Mouse (Mus musculus) Patski (cell line): Measurements from ENCODE around the gene Txndc17. TPM values are rescaled to one million over a fixed set of nuclear protein-coding genes. Genes with fewer than 3 reads are reported as not detected.

Experiments used
- ATAC-seq: fragments of 100-300 bp; one replicate; pipeline ENCODE4 v1.8.0; 2021
- CTCF ChIA-PET: fragments of 350-600 bp; sonication (Branson Sonifier 250); formaldehyde crosslinking; loops from one replicate; lab custom pipeline; 2022; ENCODE audit warnings: inconsistent platforms; lab: Charles Lee
- POLR2A ChIA-PET: fragments of 350-600 bp; sonication (Branson Sonifier 250); formaldehyde crosslinking; loops from one replicate; lab custom pipeline; 2022; ENCODE audit warnings: antibody characterized with exemption, inconsistent platforms; lab: Charles Lee
- DNase-seq: peaks from one replicate; pipeline ENCODE4 v3.0.0-alpha.2; 2011; ENCODE audit warnings: low read depth, low spot score
- H3K27me3 ChIP-seq: fragments of 371-371 bp; one replicate; pipeline ENCODE4 v1.5.1; 2021
- CTCF ChIP-seq: fragments of 100-300 bp; IDR thresholded peaks from one replicate; pipeline ENCODE4 v1.5.1; 2021
- in situ Hi-C: fragments of 300-500 bp; cut with MboI; formaldehyde crosslinking; loops from 3 replicates; pipeline ENCODE4 v1.11.1; 2018; ENCODE audit warnings: low pct_unique_long_range_greater_than_20kb, mixed read lengths
- polyA plus RNA-seq: library from polyadenylated mRNA; unstranded; gene quantifications from one replicate; pipeline ENCODE4 v1.2.3, GENCODE M21; 2021

Txndc17 gene
- polyA plus RNA-seq, 1 experiment from 2014 or later, result 167 TPM

- no peak for ATAC-seq
These were observed 9.8 kb downstream of the Txndc17 start for GRCm38 (mm10) chr11:72217116-72217515.

GRCm38 (mm10) chr11:72221278-72221677 is 13.9 kb downstream of the Txndc17 start:
- in situ Hi-C loops, result loop anchor here (5.0 to 10.0 kb wide), 3 partner anchors 101 to 206 kb away; no protein-coding TSS in a partner anchor
- ChIA-PET CTCF (interaction anchor here (0.7 to 2.1 kb wide), 12 partner anchors 12 to 630 kb away, joined by 3 to 5 read pairs (median 3); no protein-coding TSS in a partner anchor), POLR2A (interaction anchor here (1.0 kb wide), 1 partner anchor 24 kb away, joined by 3 read pairs; no protein-coding TSS in a partner anchor)
- H3K27me3 ChIP-seq, result no peaks in the 10 kb centered on the region
- no peak for TF ChIP-seq CTCF
- ATAC-seq, result peak; percentile 44
- no peak for DNase-seq

More at GRCm38 (mm10) chr11:72217116-72217515, 9.8 kb downstream of the Txndc17 start:
- no peak for TF ChIP-seq CTCF
- in situ Hi-C loops, result loop anchor here (10.0 kb wide), 1 partner anchor 348 kb away; no protein-coding TSS in a partner anchor
- DNase-seq, result no peak
- CTCF ChIA-PET, result no interaction called here
- no peaks in the 10 kb centered on the region for H3K27me3 ChIP-seq
- POLR2A ChIA-PET, result no interaction called here

GRCm38 (mm10) chr11:72223414-72223813 is 16.1 kb downstream of the Txndc17 start:
- POLR2A ChIA-PET, result no interaction called here
- CTCF ChIA-PET, result interaction anchor here (0.9 to 1.6 kb wide), 3 partner anchors 12 to 206 kb away, joined by 3 to 5 read pairs (median 4); no protein-coding TSS in a partner anchor
- H3K27me3 ChIP-seq, result no peaks in the 10 kb centered on the region
- in situ Hi-C loops, result loop anchor here (5.0 to 10.0 kb wide), 3 partner anchors 99 to 204 kb away; no protein-coding TSS in a partner anchor
- ATAC-seq (no peak), DNase-seq (no peak)
- no peak for TF ChIP-seq CTCF

- CTCF ChIA-PET, result interaction anchor here (1.3 to 1.6 kb wide), 4 partner anchors 11 to 205 kb away, joined by 3 to 5 read pairs (median 4); no protein-coding TSS in a partner anchor
- TF ChIP-seq CTCF, result peak; percentile 84
- H3K27me3 ChIP-seq, result no peaks in the 10 kb centered on the region
- ATAC-seq (peak; percentile 54), DNase-seq (no peak)
- in situ Hi-C loops, result loop anchor here (5.0 to 10.0 kb wide), 3 partner anchors 97 to 202 kb away; no protein-coding TSS in a partner anchor
- POLR2A ChIA-PET, result no interaction called here
These were observed 17.5 kb downstream of the Txndc17 start for GRCm38 (mm10) chr11:72224865-72225264.

GRCm38 (mm10) chr11:72226020-72226791 is 18.9 kb downstream of the Txndc17 start:
- no peaks in the 10 kb centered on the region for H3K27me3 ChIP-seq
- ChIA-PET CTCF (interaction anchor here (1.4 kb wide), 1 partner anchor 118 kb away, joined by 3 read pairs; no protein-coding TSS in a partner anchor), POLR2A (no interaction called here)
- in situ Hi-C loops, result loop anchor here (10.0 kb wide), 1 partner anchor 129 kb away; no protein-coding TSS in a partner anchor
- no peak for TF ChIP-seq CTCF
- ATAC-seq, result no peak
- no peak for DNase-seq

GRCm38 (mm10) chr11:72226901-72227300 is 19.6 kb downstream of the Txndc17 start:
- DNase-seq, result no peak
- no peak for TF ChIP-seq CTCF
- CTCF ChIA-PET, result interaction anchor here (0.9 to 1.4 kb wide), 2 partner anchors 74 to 117 kb away, joined by 3 read pairs; no protein-coding TSS in a partner anchor
- ATAC-seq, result no peak
- POLR2A ChIA-PET, result no interaction called here
- in situ Hi-C loops, result loop anchor here (10.0 kb wide), 1 partner anchor 128 kb away; no protein-coding TSS in a partner anchor
- no peaks in the 10 kb centered on the region for H3K27me3 ChIP-seq

GRCm38 (mm10) chr11:72228513-72228912 is 21.2 kb downstream of the Txndc17 start:
- in situ Hi-C loops, result loop anchor here (10.0 kb wide), 1 partner anchor 126 kb away; no protein-coding TSS in a partner anchor
- TF ChIP-seq CTCF, result no peak
- no peaks in the 10 kb centered on the region for H3K27me3 ChIP-seq

GRCm38 (mm10) chr11:72232068-72232467 is 24.7 kb downstream of the Txndc17 start:
- no peaks in the 10 kb centered on the region for H3K27me3 ChIP-seq
- ATAC-seq (no peak), DNase-seq (no peak)
- CTCF ChIA-PET, result no interaction called here
- in situ Hi-C loops, result loop anchor here (5.0 kb wide), 1 partner anchor 35 kb away; the partner anchor contains the start of gene Slc13a5
- POLR2A ChIA-PET, result no interaction called here
- TF ChIP-seq CTCF, result no peak

More at GRCm38 (mm10) chr11:72228513-72228912, 21.2 kb downstream of the Txndc17 start:
- CTCF ChIA-PET, result no interaction called here
- POLR2A ChIA-PET, result no interaction called here
- ATAC-seq, result no peak
- DNase-seq, result no peak

GRCm38 (mm10) chr11:72232991-72233390 is 25.6 kb downstream of the Txndc17 start:
- no peak for ATAC-seq
- H3K27me3 ChIP-seq, result no peaks in the 10 kb centered on the region
- ChIA-PET POLR2A (no interaction called here), CTCF (no interaction called here)
- in situ Hi-C loops, result loop anchor here (5.0 kb wide), 1 partner anchor 34 kb away; the partner anchor contains the start of gene Slc13a5
- DNase-seq, result no peak
- TF ChIP-seq CTCF, result no peak

- CTCF ChIA-PET, result no interaction called here
- in situ Hi-C loops, result loop anchor here (5.0 kb wide), 1 partner anchor 33 kb away; the partner anchor contains the start of gene Slc13a5
- DNase-seq (no peak), ATAC-seq (no peak)
- POLR2A ChIA-PET, result no interaction called here
- no peak for TF ChIP-seq CTCF
- no peaks in the 10 kb centered on the region for H3K27me3 ChIP-seq
These were observed 26.7 kb downstream of the Txndc17 start for GRCm38 (mm10) chr11:72234013-72234412.
